Mouse (Mus musculus) ES-CJ7 (cell line): ENCODE data around the gene Mgarp.

Experiments
- DNase-seq: peaks from one replicate; pipeline ENCODE4 v3.0.0; 2011; ENCODE audit warnings: low read depth, low spot score

Mgarp gene

GRCm38 (mm10) chr3:51340552-51341267, 55.8 kb downstream of the Mgarp start, which contains the start of gene Elf2:
Gene Elf2, minus strand, starts transcription at chr3:51340663.
- peak; percentile 59 for DNase-seq

DNA sequence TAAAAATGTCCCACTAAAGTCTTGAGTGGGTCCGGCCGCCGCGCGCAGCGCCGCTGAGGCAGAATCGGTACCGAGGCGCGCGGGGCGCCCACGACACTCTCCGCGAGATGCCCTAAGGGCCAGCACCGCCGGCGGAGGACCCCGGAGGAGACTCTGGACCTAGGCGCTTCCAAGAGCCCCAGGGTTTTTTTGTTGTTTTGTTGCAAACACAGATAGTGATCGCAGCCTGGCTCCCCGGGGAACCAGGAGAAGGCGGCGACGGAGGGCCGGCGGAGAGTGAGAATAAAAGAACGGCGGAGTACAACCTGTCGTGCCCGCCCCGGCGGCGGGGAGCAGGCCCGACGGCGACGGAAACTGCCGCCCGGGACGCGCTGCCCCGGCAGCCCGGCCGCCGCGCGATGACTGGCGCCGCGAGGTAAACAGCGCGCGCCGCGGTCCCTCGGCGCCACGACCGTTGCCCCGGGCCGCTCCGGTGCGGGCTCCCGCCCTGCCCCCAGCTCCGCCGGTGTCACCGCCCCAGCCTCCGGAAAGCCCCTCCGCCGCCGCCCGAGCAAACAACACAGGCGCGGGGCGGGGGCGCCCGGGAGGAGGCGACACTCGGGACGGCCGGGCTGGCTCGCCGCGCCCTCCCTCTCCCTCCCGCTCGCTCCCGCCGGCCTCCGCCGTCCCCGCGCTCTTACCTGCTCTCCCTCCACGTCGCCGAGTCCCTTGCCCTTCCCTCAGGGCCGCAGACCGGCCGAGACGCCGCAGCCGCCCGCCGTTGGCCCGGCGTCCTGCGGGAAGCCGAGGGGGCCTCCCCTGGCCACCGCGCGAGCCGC, 56.6 kb downstream of the Mgarp start:
- DNase-seq, result no peak

GRCm38 (mm10) chr3:51339378-51339733, 57.2 kb downstream of the Mgarp start:
- no peak for DNase-seq
